Mouse (Mus musculus) central nervous system, embryonic 18 days (tissue): ENCODE measurements around the gene Oser1. TPM values are rescaled to one million over a fixed set of nuclear protein-coding genes. Genes with fewer than 3 reads are reported as not detected.

ENCODE experiments used
- polyA plus RNA-seq: library from polyadenylated mRNA; depleted of rRNA; stranded (reverse); fragments of >200 nt; gene quantifications from 2 replicates; pipeline ENCODE4 v1.2.3, GENCODE M21; 2012; rRNA removed

The Oser1 gene
- 27.2 and 27.8 TPM in 2 replicates for polyA plus RNA-seq

DNA sequence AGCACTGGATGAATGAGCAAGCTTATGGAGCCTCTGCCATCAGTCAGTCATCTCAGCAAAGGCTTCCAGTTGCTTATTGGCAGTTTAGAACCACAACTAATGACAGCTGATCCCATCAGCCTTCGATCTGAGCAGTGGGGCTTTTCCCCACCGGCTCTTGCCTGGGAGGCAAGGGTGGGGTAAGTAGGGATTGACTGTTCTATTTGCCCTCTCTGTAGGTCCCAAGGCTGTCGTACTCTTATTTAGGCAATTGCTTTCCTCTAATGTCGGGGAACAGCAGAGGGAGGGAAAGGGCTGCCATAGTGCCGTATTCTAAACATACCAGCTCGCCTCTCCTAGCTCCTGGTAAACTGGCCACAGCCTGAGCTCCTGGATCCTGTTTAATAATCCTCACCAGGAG is at the start of gene Oser1:
TSS of gene Oser1 (minus strand) at position 101 of the 400 bp plus-strand sequence.

GRCm38 (mm10) chr2:163472466-163472851 is 48.0 kb upstream of the Oser1 start, which contains the start of gene Fitm2:
Gene Fitm2 (minus strand): TSS chr2:163472629.

DNA sequence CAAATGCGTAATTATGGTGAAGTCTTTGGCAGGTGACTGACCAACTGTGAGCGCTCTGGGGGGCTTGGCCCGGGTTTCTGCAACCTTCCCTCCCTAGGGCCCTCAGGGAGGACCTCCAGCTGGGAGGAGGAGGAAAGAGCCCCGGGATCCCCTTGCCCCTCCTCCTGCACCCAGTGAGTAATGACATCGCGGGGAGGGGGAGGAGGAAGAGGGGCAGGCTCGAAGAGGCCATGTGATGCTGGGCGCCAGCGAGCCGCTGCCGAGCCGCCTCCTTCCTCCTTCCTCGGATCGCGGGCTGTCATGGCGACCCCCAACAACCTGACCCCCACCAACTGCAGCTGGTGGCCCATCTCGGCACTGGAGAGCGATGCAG is 13.7 kb upstream of the Oser1 start, which contains the start of gene Gdap1l1:
TSS of gene Gdap1l1 (plus strand) at position 231 of the 373 bp plus-strand sequence.

DNA sequence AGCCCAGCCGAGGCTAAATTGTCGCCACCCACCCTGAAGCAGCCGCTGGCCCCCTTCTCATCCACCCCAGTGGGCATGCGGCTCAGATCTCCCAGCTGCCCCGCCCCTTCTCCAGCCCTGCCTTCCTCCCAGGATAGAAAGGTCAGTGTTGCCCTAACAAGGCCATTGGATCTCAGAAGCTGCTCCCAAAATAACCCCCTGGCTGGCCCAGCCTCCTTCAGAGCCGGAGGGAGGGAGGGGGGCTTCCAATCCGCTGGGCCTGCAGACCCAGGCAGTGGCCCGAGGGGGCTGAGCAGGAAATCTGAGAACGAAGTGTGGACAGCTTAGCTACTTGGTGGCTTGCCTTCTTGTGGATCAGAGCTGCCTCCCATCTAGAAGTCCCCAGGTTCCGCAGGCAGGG is 26.6 kb downstream of the Oser1 start, which contains the start of gene Jph2:
TSS of gene Jph2 (minus strand) at position 89 of the 400 bp plus-strand sequence.

Other genes starting within 250 kb of the Oser1 start
- 33.3 and 47.2 TPM in 2 replicates for gene Tox2, start 221.6 kb downstream of the Oser1 start, polyA plus RNA-seq
- gene Jph2, start 26.7 kb downstream of the Oser1 start, polyA plus RNA-seq: 1.3 and 2.1 TPM in 2 replicates
- 137 and 146 TPM in 2 replicates for gene Gdap1l1, start 13.8 kb upstream of the Oser1 start, polyA plus RNA-seq
- 7.1 and 7.4 TPM in 2 replicates for gene Fitm2, start 47.9 kb upstream of the Oser1 start, polyA plus RNA-seq
- gene R3hdml, start 67.6 kb upstream of the Oser1 start, polyA plus RNA-seq: 0.14 and 0.27 TPM in 2 replicates
- gene Hnf4a, start 82.1 kb upstream of the Oser1 start, polyA plus RNA-seq: 0.03 TPM in 2 replicates
- 28.1 and 28.4 TPM in 2 replicates for gene Ttpal, start 177.6 kb upstream of the Oser1 start, polyA plus RNA-seq
- gene Serinc3, start 220.4 kb upstream of the Oser1 start, polyA plus RNA-seq: 101 and 104 TPM in 2 replicates
- 72.6 and 78.2 TPM in 2 replicates for gene Pkig, start 233.7 kb upstream of the Oser1 start, polyA plus RNA-seq